Mouse (Mus musculus): Measurements from ENCODE around the gene Tbx4. TPM values are rescaled to one million over a fixed set of nuclear protein-coding genes. Genes with fewer than 3 reads are reported as not detected.

Gene Tbx4
- polyA plus RNA-seq, 1 experiment from 2014 or later, result 3.1 TPM

GRCm38 (mm10) chr11:85956950-85957778 is 70.9 kb downstream of the Tbx4 start:
- Histone ChIP-seq H3K4me1 (peaks cover 5% of the 10 kb centered on the region; the same call in 1 of the 2 replicates), H3K27ac (no peak overlapping the region), H3K4me3 (no peak overlapping the region), H3K9me3 (no peaks in the 10 kb centered on the region), H3K36me3 (no peaks in the 10 kb centered on the region), H3K9ac (no peak overlapping the region), H3K4me2 (no peak overlapping the region), H3K27me3 (no peaks in the 10 kb centered on the region)
- 80% methylated on average over 6 of the region's 6 CpGs for WGBS
- ATAC-seq (ENCODE audit: insufficient number of reproducible peaks, insufficient read depth, low FRiP score, low TSS enrichment, low read depth), result no peak

- no peak overlapping the region for H3K27ac ChIP-seq
- no peaks in the 10 kb centered on the region for H3K9me3 ChIP-seq
- H3K4me3 ChIP-seq, result no peak overlapping the region
- H3K9ac ChIP-seq, result no peak overlapping the region
- ATAC-seq (ENCODE audit: insufficient number of reproducible peaks, insufficient read depth, low FRiP score, low TSS enrichment, low read depth), result no peak
- no peaks in the 10 kb centered on the region for H3K27me3 ChIP-seq
- H3K36me3 ChIP-seq, result no peaks in the 10 kb centered on the region
- H3K4me1 ChIP-seq, result peaks cover 5% of the 10 kb centered on the region; the same call in 1 of the 2 replicates
- 83% methylated on average over 5 of the region's 5 CpGs for WGBS
- no peak overlapping the region for H3K4me2 ChIP-seq
Measured at GRCm38 (mm10) chr11:85959837-85960236, 73.6 kb downstream of the Tbx4 start.

- no peaks in the 10 kb centered on the region for H3K36me3 ChIP-seq
- H3K27ac ChIP-seq, result no peak overlapping the region
- peaks cover 5% of the 10 kb centered on the region; the same call in 1 of the 2 replicates for H3K4me1 ChIP-seq
- no peak for ATAC-seq (ENCODE audit: insufficient number of reproducible peaks, insufficient read depth, low FRiP score, low TSS enrichment, low read depth)
- no peak overlapping the region for H3K4me2 ChIP-seq
- H3K4me3 ChIP-seq, result no peak overlapping the region
- H3K9me3 ChIP-seq, result no peaks in the 10 kb centered on the region
- WGBS, result 74% methylated on average over 6 of the region's 6 CpGs
- H3K27me3 ChIP-seq, result no peaks in the 10 kb centered on the region
- no peak overlapping the region for H3K9ac ChIP-seq
Measured at GRCm38 (mm10) chr11:85960273-85960672, 74.1 kb downstream of the Tbx4 start.

- no peak overlapping the region for H3K4me2 ChIP-seq
- no peak overlapping the region for H3K27ac ChIP-seq
- H3K36me3 ChIP-seq, result no peaks in the 10 kb centered on the region
- H3K9me3 ChIP-seq, result no peaks in the 10 kb centered on the region
- H3K4me1 ChIP-seq, result peaks cover 5% of the 10 kb centered on the region; the same call in 1 of the 2 replicates
- no peaks in the 10 kb centered on the region for H3K27me3 ChIP-seq
- H3K4me3 ChIP-seq, result no peak overlapping the region
- WGBS, result 72% methylated on average over 9 of the region's 9 CpGs
- H3K9ac ChIP-seq, result no peak overlapping the region
- no peak for ATAC-seq (ENCODE audit: insufficient number of reproducible peaks, insufficient read depth, low FRiP score, low TSS enrichment, low read depth)
Measured at GRCm38 (mm10) chr11:85961498-85961897, 75.3 kb downstream of the Tbx4 start.

Other genes starting within 250 kb of the Tbx4 start
- 14.2 and 14.5 TPM in 2 replicates for gene Tbx2, start 53.9 kb upstream of the Tbx4 start, polyA plus RNA-seq (2015; fragmentation: Nextera tagmentation; extraction: Ambion mirVana)
- not detected in 2 replicates for gene Gm11444, start 36.1 kb upstream of the Tbx4 start, polyA plus RNA-seq (2015; fragmentation: Nextera tagmentation; extraction: Ambion mirVana)

Data from embryonic facial prominence, embryonic 13.5 days (tissue).